Mouse (Mus musculus) C2C12 (cell line): ENCODE results near the gene Pole2. TPM values are rescaled to one million over a fixed set of nuclear protein-coding genes. Genes with fewer than 3 reads are reported as not detected.

Experiments
- H3K27me3 ChIP-seq: one replicate; pipeline ENCODE4 v1.6.1; 2011; ENCODE audit not compliant: control insufficient read depth, insufficient read depth, insufficient read length
- H3K36me3 ChIP-seq: one replicate; pipeline ENCODE4 v1.6.1; 2011; ENCODE audit not compliant: control insufficient read depth, insufficient read depth
- H3K4me3 ChIP-seq: one replicate; pipeline ENCODE4 v1.5.1; 2011; ENCODE audit warnings: mild to moderate bottlenecking, control low read depth; ENCODE audit not compliant: poor library complexity, insufficient read depth, severe bottlenecking
- H3K79me2 ChIP-seq: one replicate; pipeline ENCODE4 v1.6.1; 2011; ENCODE audit not compliant: control insufficient read depth, insufficient read depth
- H3K79me3 ChIP-seq: one replicate; pipeline ENCODE4 v1.6.1; 2011; ENCODE audit warnings: low read depth, control low read depth
- H3ac ChIP-seq: one replicate; pipeline ENCODE3; 2011; ENCODE audit warnings: low read depth; ENCODE audit not compliant: control insufficient read depth, insufficient read length
- CEBPB ChIP-seq: IDR thresholded peaks from one replicate; pipeline ENCODE4 v1.6.1; 2011; ENCODE audit warnings: low read depth, mild to moderate bottlenecking, control low read depth, moderate library complexity
- CTCF ChIP-seq: IDR thresholded peaks from one replicate; pipeline ENCODE4 v1.5.1; 2011; ENCODE audit not compliant: control insufficient read depth, insufficient read depth, insufficient read length
- FOSL1 ChIP-seq: IDR thresholded peaks from one replicate; pipeline ENCODE4 v1.8.0; 2011; ENCODE audit warnings: mild to moderate bottlenecking, low read length; ENCODE audit not compliant: poor library complexity, insufficient read depth, severe bottlenecking
- MAX ChIP-seq: IDR thresholded peaks from one replicate; pipeline ENCODE4 v1.6.1; 2011; ENCODE audit warnings: mild to moderate bottlenecking, control low read depth
- MYOD1 ChIP-seq: IDR thresholded peaks from one replicate; pipeline ENCODE4 v1.6.1; 2011; ENCODE audit warnings: low read depth; ENCODE audit not compliant: control insufficient read depth, insufficient read length
- MYOG ChIP-seq: IDR thresholded peaks from one replicate; pipeline ENCODE4 v1.6.1; 2011; ENCODE audit not compliant: control insufficient read depth, insufficient read length; ENCODE audit errors: extremely low read depth
- USF1 ChIP-seq: IDR thresholded peaks from one replicate; pipeline ENCODE4 v1.6.1; 2011; ENCODE audit warnings: low read depth, mild to moderate bottlenecking, control low read depth, moderate library complexity
- polyA plus RNA-seq: library from polyadenylated mRNA; unstranded; fragments of >200 nt; fragmentation: generic; extraction: Trizol; gene quantifications from one replicate; pipeline ENCODE4 v1.2.1, GENCODE M21; 2012; ENCODE audit warnings: missing spikeins

Gene Pole2
- polyA plus RNA-seq, 1 experiment, result 14.2 TPM

DNA sequence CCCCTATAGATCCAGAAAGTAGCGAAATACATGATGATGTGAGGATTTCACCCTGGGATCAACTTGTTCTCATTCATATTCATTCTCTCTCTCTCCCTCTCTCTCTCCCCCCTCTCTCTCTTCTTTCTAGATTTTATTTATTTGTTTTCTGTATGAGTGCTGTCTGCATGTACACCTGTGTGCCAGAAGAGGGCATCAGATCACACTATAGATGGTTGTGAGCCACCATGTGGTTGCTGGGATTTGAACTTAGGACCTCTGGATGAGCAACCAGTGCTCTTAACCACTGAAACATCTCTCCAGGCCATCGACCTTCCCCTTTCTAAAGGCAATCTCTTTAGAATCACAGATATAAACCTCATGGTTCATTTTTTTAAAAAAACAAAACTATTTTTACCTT lies 19.5 kb downstream of the Pole2 start:
- TF ChIP-seq CTCF (no peak), USF1 (no peak), CEBPB (no peak), MYOD1 (no peak)
- Histone ChIP-seq H3K36me3 (peaks cover 42% of the 10 kb centered on the region), H3ac (no peak overlapping the region)

DNA sequence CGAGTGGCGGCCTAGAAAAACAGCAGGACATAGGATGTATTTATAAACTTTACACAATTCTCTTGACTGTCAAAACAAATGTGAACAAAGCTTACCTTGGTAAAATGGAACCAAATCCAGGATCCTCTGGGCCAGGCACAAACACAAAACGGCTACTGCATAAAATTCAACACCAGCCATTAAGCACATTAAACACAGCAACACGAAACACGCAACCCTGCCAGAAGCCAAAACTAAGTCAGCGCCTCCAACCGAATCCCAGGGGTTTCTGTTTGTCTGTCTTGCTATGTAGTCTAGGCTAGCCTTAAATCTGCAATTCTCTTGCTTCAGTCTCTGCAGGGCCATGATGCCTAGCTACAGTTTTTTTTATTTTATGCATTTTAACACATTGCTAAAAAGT lies 20.1 kb downstream of the Pole2 start:
- H3K27me3 ChIP-seq, result no peaks in the 10 kb centered on the region
- peaks cover 2% of the 10 kb centered on the region for H3K79me3 ChIP-seq
- TF ChIP-seq FOSL1 (no peak), MAX (no peak), MYOG (no peak), MYOD1 (no peak), USF1 (no peak), CTCF (no peak), CEBPB (no peak)
- no peak overlapping the region for H3K4me3 ChIP-seq
- no peak overlapping the region for H3ac ChIP-seq
- no peaks in the 10 kb centered on the region for H3K79me2 ChIP-seq
- H3K36me3 ChIP-seq, result peaks cover 41% of the 10 kb centered on the region

More for the DNA sequence above, 19.5 kb downstream of the Pole2 start:
- no peak overlapping the region for H3K4me3 ChIP-seq
- H3K79me2 ChIP-seq, result no peaks in the 10 kb centered on the region
- no peaks in the 10 kb centered on the region for H3K79me3 ChIP-seq
- no peaks in the 10 kb centered on the region for H3K27me3 ChIP-seq

DNA sequence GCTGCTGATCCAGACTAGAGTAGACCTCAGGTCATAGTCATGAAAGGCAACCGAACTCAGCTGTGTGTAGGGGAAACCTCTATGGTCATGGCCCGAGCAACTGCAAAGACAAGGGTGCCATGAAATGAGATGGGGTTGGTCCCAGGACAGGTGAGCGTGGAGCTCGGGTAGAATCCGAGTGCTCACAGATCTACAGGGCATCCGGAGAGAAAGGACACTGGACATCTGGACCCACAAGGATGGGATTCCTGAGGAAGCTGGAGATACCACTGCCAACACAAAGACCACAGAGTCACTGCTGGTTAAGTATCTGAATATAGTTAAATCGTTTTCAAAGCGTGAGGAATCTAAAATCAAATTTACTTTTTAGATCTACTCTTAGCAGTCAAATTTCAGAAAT lies 20.6 kb downstream of the Pole2 start:
- peaks cover 46% of the 10 kb centered on the region for H3K36me3 ChIP-seq
- TF ChIP-seq MAX (no peak), CTCF (no peak), MYOG (no peak), MYOD1 (no peak), CEBPB (no peak), FOSL1 (no peak), USF1 (no peak)
- no peak overlapping the region for H3ac ChIP-seq

DNA sequence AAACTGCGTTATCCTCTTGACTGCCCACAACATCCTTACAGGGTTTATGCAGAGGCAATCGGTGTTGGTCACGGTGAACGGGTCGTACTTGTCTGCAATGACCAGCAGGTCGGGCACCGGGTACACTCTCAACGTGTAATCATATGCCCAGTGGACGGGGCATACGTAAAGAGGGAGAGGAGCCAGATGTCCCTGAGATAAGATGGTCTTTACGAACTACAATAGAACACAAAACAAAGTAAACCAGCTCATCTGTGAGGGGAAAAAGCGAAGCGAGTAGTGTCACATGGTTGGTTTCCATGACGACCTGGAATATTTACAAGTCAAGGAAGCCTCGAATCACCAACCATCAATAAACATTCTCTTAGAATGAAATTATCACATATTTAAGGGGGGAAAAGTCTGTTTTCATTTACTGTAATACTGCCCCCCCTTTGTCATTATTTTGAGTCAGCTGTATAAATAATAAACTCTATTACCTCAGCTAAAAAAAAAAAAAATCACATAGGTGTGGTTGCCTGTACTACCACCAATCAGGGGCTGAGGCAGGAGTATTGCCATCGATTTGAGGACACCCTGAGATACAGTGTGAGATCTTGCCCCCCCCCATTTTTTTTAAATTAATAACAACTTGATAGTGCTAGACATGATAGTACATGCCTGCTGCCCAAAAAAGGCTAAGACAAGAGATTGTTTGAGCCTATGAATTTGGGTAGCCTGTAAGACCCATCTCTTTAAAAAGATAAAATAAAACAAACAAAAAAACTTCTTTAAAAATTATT lies 23.8 kb downstream of the Pole2 start, which contains the start of gene Gm49384:
TSS of gene Gm49384 (minus strand) at position 216 of the 782 bp plus-strand sequence.
- H3K27me3 ChIP-seq, result no peaks in the 10 kb centered on the region
- no peak for TF ChIP-seq USF1
- no peak for TF ChIP-seq MYOD1
- no peak for TF ChIP-seq FOSL1
- no peak for TF ChIP-seq CEBPB
- no peak for TF ChIP-seq MAX
- TF ChIP-seq CTCF, result no peak
- TF ChIP-seq MYOG, result no peak
- H3K4me3 ChIP-seq, result no peak within 1 kb of the TSS
- H3ac ChIP-seq, result no peak within 1 kb of the TSS
- peaks cover 8% of the 10 kb centered on the region for H3K79me3 ChIP-seq
- H3K36me3 ChIP-seq, result peaks cover 51% of the 10 kb centered on the region
- peaks cover 18% of the 10 kb centered on the region for H3K79me2 ChIP-seq

More for the DNA sequence above, 20.6 kb downstream of the Pole2 start:
- H3K79me2 ChIP-seq, result no peaks in the 10 kb centered on the region
- H3K79me3 ChIP-seq, result peaks cover 2% of the 10 kb centered on the region
- H3K27me3 ChIP-seq, result no peaks in the 10 kb centered on the region
- no peak overlapping the region for H3K4me3 ChIP-seq

DNA sequence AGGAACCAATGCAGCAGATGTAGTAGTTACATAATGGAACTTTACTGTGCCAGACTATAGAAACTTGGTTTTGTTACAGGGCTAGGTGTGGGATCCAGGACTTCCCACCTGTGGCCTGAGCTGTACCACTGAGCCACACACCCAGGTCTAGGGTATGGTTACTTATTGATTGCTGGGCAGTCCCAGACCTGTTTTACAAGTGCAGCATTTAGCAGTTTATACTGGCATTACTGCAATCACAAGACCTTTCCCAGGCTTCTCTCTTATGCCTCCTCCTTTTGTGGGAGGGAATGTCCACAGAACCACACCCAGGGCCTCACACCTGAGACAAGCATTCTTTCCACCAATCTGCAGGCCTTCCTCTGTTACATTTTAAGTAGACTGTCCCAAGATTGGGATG lies 29.0 kb downstream of the Pole2 start:
- Histone ChIP-seq H3ac (no peak overlapping the region), H3K79me2 (peaks cover 70% of the 10 kb centered on the region), H3K79me3 (peaks cover 50% of the 10 kb centered on the region), H3K4me3 (no peak overlapping the region), H3K36me3 (peaks cover 47% of the 10 kb centered on the region), H3K27me3 (no peaks in the 10 kb centered on the region)
- TF ChIP-seq MYOG, result no peak
- TF ChIP-seq FOSL1, result no peak
- TF ChIP-seq CTCF, result no peak
- no peak for TF ChIP-seq USF1
- no peak for TF ChIP-seq CEBPB
- TF ChIP-seq MYOD1, result no peak
- TF ChIP-seq MAX, result no peak

DNA sequence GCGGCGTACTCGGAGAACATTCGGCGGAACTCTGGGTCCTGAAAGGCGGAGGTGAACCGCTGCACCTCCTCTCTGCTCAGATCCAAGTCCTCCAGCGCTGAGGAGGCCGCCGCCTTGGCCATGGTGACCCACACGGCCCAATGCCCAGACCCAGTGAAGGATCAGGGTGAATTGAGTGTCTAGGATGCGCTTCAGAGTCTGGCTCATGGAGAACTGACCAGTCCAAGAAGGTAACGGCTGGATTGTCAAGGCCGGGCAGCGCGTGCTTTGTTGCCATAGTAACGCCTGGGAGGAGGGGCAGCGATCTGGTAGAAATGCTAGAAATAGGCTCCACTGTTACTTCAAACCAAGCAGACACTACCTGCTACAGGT lies 29.8 kb downstream of the Pole2 start, which contains the start of gene Dnaaf2:
TSS of gene Dnaaf2 (minus strand) at position 266 of the 372 bp plus-strand sequence.
- Histone ChIP-seq H3ac (peak within 1 kb of the TSS; percentile 90), H3K79me2 (peaks cover 79% of the 10 kb centered on the region), H3K36me3 (peaks cover 51% of the 10 kb centered on the region), H3K4me3 (peak within 1 kb of the TSS; percentile 89), H3K27me3 (no peaks in the 10 kb centered on the region), H3K79me3 (peaks cover 54% of the 10 kb centered on the region)
- TF ChIP-seq MYOD1 (no peak), CTCF (no peak), MYOG (no peak), USF1 (no peak), MAX (no peak), FOSL1 (no peak), CEBPB (no peak)
